Mouse (Mus musculus) left cerebral cortex, adult 18-20 months (tissue): ENCODE results near the gene 4632433K11Rik. TPM values are rescaled to one million over a fixed set of nuclear protein-coding genes. Genes with fewer than 3 reads are reported as not detected.
"Not testable (repeated sequence)": the region's sequence is repeated elsewhere in the genome, so short reads cannot be mapped to it uniquely, and the experiment has no call there.

Source experiments
- DNase-seq, 2 experiments: peaks; one replicate each; pipeline ENCODE4 v3.0.0; 2021 to 2022; ENCODE audit warnings: low spot score in 2 of 2, mixed read lengths in 1 of 2
- long read RNA-seq, 2 experiments: library from polyadenylated mRNA; stranded (forward); transcript quantifications; one replicate each; pipeline ENCODE4 v2.0.0; 2021
- total RNA-seq, 2 experiments: library from RNA; stranded (reverse); gene quantifications; 2 replicates each; pipeline ENCODE4 v1.2.3; 2021

Gene 4632433K11Rik
- not detected for total RNA-seq
- long read RNA-seq, experiment 1: 0 reads
- long read RNA-seq, experiment 2: 0 reads

DNA sequence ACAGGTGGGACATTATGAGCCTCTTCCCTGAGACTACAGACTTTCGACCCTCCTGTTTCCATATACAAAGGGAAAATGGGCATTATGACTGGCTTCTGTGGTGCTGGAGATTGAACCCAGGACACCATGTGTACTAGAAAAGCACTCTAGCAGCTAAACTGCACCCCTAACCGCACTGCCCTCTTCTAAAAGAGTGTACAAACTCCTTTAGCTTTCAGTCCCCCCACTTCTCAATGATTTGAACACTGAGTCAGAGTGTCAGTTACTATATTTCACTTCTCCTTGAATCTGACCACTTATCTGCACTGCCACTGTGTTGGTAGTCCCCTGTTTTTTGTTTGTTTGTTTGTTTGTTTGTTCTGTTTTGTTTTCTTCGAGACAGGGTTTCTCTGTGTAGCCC, at the start of gene 4632433K11Rik:
Gene 4632433K11Rik (plus strand): TSS at position 301 of the 400 bp plus-strand sequence.
- no peak for DNase-seq

DNA sequence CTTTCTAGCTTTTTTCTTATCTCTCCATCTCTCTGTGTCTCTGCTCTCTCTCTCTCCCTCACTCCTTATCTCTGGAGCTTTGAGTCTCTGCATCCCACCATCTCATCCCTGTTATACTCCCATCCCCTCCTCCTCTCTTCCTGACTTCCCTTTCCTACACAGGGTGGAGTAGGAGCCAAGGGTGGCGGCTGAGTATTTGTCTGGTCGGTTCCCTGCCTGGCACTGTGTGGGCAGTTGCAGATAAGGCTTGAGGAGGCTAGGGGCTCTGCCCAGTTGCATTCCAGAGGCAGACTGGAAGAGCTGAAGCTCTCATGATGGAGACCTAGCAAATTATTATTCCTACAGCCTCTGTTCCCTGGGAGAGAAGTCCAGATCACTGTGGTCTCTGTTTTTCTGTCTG, 45.7 kb upstream of the 4632433K11Rik start:
- no peak for DNase-seq

DNA sequence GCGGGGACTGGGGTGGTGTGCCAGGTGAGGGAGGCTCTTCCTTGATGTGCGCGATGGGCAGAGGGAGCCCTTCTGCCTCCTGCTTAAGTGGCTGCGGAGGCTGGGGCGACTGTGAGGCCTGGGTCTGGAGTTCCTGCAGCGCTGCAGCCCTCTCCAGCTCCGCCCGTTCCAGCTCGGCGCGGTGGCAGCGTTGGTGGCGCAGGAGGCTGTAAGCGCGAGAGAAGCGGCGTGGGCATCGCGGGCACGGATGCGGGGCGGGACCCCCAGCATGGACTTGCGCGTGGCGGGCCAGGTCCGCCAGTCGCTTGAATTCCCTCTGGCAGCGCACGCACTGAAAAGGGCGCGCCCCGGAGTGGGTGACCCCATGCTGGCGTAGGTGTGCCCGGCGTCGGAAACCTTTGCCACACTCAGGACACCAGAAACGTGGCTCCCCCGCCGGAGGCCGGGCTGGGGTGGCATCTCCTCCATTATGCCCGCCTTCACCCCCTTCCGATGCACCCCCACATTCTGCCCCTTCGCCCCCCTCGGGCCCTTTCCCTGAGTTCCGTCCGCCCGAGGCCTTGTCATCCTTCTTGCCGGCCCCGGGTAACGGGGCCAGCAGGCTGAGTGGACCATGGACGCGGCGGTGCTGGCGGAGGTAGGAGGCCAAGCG, 40.4 kb upstream of the 4632433K11Rik start:
- DNase-seq: no peak

DNA sequence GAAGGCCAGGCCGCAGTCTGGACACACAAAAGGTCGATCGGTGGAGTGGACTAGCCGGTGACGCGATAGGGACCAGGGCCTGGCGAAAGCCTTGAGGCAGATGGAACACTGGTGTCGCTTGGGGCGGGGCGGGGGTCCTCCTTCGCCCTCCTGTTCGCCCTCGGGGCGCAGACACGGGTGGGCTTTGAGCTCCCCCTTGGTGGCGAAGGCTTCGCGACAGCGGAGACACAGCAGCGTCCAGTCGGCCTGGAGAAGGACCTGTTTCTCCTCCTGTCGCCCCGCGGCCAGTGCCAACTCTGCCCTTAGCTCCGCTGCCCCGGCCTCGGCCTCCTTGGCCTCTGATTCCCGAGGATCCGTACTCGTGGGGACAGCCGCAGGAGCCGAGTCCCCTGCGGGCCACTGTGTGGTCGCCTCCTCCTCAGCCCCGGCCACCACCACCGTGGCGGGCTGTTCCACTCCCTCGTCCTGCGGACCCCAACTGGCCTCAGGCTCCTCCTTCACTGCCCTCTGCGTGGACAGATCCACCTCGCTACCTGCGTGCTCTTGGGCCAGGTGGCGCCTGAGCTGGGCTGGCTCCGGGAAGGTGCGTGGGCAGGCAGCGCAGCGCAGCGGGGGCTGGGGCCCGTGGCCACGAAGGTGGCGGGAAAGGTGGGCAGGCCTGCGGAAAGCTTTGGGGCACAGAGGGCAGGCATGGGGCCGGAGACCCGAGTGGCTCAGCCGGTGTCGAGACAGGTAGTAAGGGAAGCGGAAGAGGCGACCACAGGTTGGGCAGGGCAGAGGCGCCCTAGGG, 39.7 kb upstream of the 4632433K11Rik start:
- DNase-seq: no peak

DNA sequence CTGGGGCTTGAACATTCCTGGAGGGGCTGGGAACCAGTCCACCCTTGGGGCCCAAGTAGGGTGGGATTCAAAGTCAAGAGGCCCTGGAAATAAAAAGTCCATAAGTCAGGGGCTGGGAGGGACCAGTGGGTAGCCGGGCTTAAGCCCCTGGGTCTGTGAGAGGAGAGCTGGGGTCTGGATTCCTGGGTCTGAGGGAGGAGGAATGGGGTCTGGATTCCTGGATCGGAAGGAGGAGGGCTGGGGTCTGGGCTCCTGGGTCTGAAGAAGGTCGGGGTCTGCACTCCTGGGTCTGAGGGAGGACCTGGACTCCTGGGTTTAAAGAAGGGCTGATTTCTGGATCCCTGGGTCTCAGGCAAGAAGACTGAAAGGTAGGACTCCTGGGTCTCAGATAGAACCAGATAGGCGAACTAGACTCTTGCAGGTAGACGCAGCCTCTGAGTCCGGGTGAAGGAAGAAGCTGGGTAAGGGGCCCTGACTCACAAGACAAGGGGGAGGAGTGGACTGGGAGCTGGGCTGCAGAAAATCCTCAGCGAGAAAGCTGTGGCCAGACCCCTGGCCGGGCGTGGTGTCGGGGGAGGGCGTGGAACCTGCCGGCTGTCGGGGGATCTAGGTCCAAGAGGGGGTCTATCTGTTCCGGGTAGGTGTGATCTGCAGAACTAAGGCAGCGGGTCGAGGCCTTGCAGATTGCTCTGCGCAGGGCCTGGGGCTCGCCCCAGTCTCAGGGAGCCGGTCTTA, 38.5 kb upstream of the 4632433K11Rik start:
- DNase-seq: no peak

DNA sequence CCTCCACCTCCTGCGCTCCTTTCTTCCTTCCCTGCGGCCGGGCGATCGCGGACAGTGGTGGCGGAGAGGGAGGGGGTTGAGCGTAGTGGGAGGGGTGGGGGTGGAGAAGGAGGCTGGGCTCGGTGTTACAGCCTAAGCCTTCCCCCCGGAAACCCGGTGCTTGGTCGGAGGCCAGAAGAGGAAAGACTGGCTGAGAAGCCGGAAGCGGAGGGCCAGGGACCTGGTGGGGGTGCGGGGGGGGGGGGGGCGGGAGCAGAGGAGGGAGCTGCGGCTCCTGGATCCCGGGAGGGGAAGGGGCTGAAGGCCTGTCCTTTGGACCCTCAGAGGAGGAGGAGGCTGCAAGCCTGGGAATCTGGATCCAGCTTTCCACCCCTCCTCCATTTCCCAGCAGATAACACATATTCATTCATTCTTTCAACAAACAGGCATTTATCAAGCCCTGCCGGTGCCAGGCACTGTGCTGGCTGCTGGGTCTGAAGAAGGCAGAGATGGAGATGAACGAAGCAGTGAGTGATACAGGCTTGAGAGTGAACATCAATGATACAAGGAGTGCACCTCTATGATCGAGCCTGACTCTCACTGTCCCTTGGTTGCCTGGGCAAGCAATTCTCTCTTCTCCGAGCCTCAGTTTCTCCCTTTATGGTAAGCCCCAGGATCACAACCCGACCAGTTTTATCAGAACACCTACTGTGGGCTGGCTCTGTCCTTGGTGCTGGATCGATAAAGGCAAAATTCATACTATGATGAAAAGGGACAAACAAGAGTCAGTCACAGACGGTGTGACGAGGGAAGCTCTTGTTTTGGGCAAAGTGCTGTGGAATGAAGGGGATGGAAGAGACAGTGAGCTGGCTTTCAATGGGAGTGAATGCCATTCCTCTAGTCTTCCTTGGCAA, 37.7 kb upstream of the 4632433K11Rik start, which contains the start of gene Zfp579:
Gene Zfp579 (minus strand): TSS at position 156 of the 893 bp plus-strand sequence.
- peak; percentile 91 to 95 for DNase-seq

DNA sequence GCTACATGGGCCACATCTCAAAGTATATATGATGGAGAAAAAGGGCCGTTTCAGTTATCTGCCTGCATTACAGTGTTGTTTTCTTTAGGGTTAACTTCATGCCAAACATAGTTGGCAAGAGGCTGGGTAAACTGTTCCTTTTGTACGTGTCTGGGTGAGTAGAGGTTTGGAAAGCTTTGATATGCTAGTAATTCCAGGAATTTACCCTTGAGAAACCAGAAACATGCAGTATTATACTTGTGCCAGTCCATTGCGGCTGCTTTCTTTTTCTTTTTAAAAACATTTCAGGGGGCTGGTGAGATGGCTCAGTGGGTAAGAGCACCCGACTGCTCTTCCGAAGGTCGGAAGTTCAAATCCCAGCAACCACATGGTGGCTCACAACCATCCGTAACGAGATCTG, 37.0 kb upstream of the 4632433K11Rik start:
- no peak for DNase-seq

DNA sequence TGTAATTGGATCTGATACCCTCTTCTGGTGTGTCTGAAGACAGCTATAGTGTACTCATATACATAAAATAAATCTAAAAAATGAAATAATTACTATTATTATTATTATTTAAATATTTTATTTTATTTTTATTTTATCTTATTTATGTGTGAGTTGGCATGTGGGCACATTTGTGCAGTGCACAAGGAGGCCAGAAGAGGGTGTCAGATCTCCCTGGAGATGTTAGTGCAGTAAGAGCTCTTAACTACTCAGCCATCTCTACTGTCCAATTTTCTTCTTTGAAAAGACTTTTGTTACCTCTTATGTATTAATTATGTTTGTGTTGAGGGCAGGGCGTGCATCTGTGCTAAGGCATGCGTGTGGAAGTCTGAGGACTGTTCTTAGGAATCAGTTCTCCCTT, 34.0 kb upstream of the 4632433K11Rik start:
- peak in 1 of 2 experiments; percentile 19 for DNase-seq

DNA sequence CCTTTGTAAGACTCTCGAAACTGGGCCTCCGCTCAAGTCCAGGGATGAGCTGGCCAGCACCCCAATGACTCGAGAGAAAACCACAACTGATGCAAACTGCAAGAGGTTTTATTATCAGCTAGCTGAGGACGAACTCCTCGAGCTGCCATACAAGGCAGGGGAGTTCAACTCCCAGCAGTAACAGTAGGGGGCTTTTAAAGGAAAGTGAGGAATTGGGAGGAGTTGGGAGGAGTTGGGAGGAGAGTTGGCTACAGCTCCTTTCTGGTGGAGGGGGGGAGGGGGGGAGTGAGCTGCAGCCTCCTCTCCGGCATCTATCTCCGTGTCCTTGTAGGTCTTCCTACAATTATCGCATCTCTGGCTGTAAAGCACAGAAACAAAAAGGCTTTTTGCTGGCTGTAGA, 31.0 kb upstream of the 4632433K11Rik start:
- DNase-seq: not testable (repeated sequence)

DNA sequence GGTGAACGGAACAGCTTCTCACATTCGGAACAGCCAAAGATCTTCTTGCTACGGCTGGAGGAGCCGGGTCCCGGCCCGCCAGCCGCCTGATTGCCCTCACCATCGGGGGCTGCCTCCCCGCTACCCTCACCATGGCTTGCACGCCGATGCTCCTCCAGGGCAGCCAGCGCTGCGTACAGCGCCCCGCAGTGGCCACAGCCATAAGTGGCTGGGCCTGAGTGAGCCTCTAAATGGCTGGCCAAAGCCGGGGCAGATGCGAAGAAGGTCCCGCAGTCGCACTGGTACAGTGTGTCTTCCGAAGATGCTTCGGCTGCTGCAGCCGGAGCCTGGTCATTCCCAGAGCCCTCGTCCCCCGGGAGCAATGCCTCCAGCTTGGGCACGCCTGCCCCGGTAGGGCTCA, 25.7 kb upstream of the 4632433K11Rik start:
- DNase-seq: no peak

DNA sequence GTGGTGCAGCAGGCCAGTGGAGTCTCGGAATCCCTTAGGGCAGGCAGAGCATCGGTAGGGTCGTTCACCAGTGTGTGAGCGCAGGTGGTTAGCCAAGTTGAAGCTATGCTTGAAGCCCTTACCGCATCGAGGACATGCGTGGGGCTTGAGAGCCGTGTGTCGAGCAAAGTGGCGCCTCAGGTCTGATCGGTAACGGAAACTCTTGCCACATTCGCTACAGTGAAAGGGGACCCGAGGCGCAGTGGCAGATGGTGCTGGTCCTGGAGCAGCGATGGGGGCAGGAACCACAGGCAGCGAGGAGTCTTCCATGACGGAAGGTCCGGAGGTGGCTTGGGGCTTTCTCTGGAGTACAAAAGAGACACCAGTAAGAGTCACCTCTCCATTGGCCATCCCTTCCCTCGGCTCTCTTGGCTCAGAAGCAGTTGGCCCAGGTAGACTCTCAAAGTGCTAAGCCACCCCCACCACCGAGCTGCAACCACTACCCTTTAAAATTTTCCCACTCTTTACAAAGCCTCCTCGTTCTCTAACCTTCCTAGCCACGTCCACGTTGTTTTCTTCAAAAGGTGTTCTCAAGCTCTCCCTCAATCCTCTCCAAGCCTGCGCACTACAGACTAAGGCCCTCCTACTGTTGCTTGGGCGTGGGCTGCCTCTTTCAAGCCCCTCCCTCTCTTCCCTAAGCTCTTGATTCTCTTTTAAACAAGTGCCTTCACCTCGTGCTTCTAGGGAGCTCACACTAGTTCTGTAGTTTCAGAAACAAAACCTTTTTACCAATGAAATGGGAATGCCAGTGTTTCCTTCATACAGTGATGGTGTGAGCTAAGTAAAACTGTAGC, 21.0 kb upstream of the 4632433K11Rik start:
- DNase-seq: no peak

DNA sequence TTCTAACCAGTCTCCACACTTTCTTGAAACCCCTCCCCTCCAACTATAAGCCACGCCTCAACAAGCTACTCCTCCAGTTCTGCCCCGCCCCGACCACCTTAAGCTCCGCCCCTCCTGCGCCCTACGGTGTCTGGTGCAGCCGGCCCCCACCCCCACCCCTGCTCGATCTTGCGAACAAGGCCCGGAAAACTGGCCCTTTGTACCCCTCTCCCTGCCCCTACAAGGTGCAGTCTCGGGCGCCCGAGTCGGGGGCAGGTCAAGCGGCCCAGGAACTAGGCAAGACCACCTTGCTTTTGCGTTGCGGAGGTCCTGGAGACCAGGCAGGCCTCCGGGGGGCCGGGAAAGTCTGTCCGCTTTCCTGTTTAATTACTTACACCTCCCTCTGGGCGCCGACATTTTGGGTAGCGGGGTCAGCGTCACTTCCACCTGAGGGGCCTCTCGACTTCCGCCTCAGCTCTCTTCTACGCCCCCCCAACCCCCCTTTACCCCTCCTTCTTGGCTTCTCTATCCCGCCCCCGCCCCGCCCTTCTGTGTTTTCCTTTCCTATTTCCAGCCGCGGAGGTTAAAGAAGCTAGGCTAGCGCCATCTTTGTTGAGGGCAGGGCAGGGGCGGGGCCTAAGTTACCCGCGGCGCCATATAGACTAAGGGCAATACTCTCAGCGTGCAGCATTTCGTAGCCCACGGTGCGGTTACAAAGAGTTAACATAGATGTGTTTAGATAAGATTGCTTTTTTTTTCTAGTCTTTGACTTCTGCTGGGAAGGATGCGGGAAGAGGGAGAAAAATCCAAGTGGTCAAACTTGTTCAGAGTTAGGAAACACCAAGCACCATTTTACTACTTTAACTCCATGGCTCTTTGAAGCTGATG, 19.4 kb upstream of the 4632433K11Rik start, which contains the start of the genes Zfp524 and Fiz1:
Gene Zfp524 (plus strand): TSS at position 165 of the 867 bp plus-strand sequence.
Gene Fiz1 (minus strand): TSS at position 447 of the 867 bp plus-strand sequence.
- DNase-seq: peak; percentile 95 to 97

DNA sequence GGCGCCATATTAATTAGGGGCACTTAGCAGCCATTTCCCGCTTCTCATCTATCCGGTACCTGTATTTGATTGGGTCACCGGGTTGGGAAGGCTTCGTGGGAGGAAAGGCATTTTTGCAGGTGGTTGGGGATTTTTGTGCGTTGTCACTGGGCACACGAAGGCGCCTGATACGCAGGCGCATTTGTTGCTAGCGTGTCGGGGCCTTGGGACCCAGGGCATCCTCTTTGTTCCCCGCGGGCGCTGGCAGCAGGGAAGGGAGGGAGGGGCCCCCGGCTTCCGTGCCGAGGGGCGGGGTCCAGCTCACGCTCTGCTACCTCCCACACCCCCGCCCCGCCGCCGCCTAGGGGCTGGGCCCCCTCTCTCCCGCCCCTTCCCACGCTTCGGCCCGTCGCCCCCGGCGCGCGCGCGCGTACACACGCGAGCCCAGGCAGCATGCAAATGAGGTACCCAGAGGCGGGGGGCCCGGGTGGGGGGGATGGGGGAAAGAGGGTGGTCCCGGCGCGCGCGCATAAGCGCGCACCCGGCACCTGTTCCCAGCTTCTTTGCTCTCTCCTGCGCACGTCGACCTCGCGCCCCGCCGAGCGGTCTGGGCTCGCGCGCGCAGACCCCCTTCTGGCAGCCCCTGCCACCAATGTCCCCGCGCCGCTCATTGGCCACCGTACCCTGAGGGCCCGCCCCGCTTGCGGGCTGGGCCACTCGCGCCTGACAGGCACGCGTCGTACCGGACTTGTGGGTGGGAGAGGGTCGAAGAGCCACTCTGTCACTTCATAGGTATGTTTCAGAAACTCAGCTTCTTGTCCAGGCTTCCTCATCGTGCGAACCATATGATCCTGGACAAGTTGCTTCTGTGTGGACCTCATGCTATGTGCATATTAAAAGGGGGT, 18.6 kb upstream of the 4632433K11Rik start, which contains the start of gene Gm44973:
Gene Gm44973 (plus strand): TSS at position 379 of the 884 bp plus-strand sequence.
- DNase-seq: peak; percentile 79 to 92

DNA sequence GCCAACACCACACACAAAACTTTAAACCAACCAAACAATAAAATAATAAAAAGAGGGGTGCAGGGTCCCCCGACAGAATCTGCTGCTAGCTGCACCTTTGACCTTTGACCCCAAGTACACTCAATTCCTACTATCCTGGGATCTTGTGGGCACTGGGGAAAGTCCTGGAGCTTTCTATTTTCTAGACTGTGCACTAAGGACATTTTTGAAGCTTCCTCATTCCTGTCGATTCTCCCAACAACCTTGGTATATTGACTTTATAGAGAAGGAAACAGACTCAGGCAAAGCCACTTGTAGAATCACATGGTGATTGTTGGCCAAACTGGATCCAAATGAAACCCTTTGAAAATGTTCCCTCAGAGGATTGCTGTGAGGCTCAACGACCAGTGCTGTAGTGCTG, 17.9 kb upstream of the 4632433K11Rik start:
- DNase-seq: no peak

DNA sequence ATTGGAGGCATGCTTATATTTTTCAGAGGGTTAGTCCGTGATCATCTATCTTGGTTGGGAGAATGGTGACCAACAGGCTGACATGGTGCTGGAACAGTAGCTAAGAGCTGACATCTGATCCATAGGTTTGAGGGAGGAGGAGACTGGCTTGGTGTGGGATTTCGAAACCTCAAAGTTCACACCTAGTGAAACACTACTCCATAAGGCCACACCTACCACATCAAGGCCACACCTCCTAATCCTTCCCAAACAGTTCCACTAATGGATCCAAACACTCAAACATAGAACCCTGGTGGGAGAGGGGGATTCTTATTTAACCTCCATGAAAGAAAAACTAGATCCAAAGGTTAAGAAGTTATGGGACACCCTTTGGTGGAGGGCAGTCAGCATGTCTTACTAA, 17.0 kb upstream of the 4632433K11Rik start:
- no peak for DNase-seq

DNA sequence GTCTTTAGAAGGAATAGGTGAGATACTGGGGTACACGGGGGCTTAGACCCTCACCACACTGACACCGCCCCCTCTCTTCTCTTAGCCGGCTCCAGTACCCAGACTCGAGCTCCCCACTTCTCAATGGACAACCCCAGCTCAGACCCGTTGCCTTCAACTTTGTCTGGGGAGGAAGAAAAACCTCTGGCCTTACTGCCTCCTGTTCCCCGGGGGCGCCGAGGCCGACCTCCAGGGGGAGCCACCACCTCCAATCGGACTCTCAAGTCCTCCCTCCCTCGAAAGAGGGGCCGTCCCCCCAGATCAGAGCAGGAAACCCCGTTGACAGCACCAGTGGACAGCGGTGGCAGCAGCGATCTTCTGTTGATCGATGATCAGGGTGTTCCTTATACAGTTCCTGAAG, 16.6 kb upstream of the 4632433K11Rik start:
- DNase-seq: no peak

DNA sequence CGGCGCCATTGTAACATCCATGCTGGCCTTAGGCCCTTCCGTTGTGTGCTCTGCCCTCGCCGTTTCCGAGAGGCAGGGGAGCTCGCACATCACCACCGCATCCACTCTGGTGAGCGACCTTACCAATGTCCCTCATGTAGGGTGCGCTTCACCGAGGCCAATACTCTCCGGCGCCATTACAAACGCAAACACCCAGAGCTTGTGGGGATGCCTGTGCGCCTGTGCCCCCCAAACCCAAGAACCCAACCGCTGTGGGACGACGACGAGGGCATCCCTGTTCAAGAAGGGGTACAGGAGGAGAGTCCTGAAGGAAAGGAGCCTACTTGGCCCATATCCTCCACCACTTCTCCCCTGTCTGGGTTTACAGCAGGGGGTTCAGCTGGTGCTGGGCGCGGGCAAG, 16.0 kb upstream of the 4632433K11Rik start:
- no peak for DNase-seq
